In the genomic region with DNA sequence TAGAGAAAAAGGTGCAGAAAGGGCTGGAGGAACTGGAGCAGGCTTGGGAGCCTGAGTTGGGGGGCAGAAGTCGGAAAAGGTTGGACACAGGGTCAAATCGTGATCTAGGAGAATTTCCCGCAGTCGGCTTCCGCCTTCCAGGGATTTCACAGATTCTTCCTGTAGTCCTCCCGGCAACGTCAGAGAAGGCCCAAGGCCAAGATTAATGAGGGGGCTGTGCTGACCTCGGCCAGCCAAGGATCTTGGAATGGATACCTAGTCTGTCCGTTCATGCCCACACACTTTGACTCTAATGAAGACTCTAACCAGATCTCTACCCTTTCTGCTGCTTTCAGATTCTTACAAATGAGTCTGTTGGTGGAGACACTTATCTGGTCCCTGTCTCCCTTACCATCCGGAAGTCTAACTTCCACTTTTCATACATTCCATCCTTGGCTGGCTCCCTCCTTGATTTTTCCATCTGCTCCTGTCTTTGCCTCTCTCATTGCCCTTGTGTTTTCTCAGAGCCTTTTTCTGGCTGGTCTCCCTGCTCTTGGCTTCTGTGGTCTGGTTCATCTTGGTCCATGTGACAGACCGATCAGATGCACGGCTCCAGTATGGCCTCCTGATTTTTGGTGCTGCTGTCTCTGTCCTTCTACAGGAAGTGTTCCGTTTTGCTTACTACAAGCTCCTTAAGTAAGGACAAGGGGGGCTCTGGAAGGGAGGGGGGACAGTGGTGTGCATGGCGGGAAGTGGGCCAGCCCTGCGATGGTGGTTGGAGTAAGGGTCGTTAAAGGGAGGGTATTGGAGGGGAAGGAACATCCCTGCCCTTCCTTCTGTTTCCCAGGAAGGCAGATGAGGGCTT, we compare ENCODE assay signal across 8 mouse cellular contexts. TPM values are rescaled to one million over a fixed set of nuclear protein-coding genes. Genes with fewer than 3 reads are reported as not detected.
DNase-seq lines count a peak whose midpoint lies in the region; ATAC-seq and TF ChIP-seq lines count a peak whose summit lies in the region.

No protein-coding gene starts in this region.

- no peaks in the 10 kb centered on the region for H3K9me3 ChIP-seq in intestine, postnatal 0 days (ENCODE audit: control insufficient read depth)
- no peaks in the 10 kb centered on the region for H3K9me3 ChIP-seq in liver, embryonic 14.5 days (ENCODE audit: control insufficient read depth, low read length)
- H3K9me3 ChIP-seq in neural tube, embryonic 13.5 days, result no peaks in the 10 kb centered on the region

- peak; percentile 17; the same call in 1 of the 2 replicates for ATAC-seq in intestine, postnatal 0 days
- no peak for ATAC-seq in liver, embryonic 14.5 days (ENCODE audit: insufficient read depth)
- peak; percentile 1; the same call in 1 of the 2 replicates for ATAC-seq in neural tube, embryonic 13.5 days (ENCODE audit: low read depth)
- no peak for ATAC-seq in monocyte, adult 5-6 weeks (replicated peaks; ENCODE audit: insufficient number of reproducible peaks, low FRiP score, low TSS enrichment, poor library complexity, severe bottlenecking)

- H3K79me3 ChIP-seq in C2C12 (ENCODE audit: low read depth), result peaks cover 15% of the 10 kb centered on the region

- 0 out of 2 replicates have a peak, but pooled peaks cover 3% of the 10 kb centered on the region for H3K4me1 ChIP-seq in intestine, postnatal 0 days (replicated peaks; ENCODE audit: control insufficient read depth, insufficient read depth, low read length)
- peaks cover 15 to 29% of the 10 kb centered on the region in 2 experiments for H3K4me1 ChIP-seq in liver, embryonic 14.5 days (replicated peaks; ENCODE audit: control insufficient read depth in 2 of 2, insufficient read depth in 2 of 2, low read length in 1 of 2)
- peaks cover 33% of the 10 kb centered on the region for H3K4me1 ChIP-seq in neural tube, embryonic 13.5 days (replicated peaks)

- no peaks in the 10 kb centered on the region for H3K27me3 ChIP-seq in C2C12 (ENCODE audit: control insufficient read depth, insufficient read depth, insufficient read length)
- no peaks in the 10 kb centered on the region for H3K27me3 ChIP-seq in intestine, postnatal 0 days (replicated peaks; ENCODE audit: control insufficient read depth, insufficient read depth, low read length)
- no peaks in the 10 kb centered on the region; the same call in 1 of the 2 replicates for H3K27me3 ChIP-seq in liver, embryonic 14.5 days (ENCODE audit: control insufficient read depth, insufficient read depth, low read length)
- no peaks in the 10 kb centered on the region for H3K27me3 ChIP-seq in neural tube, embryonic 13.5 days

- peak overlapping the region; percentile 77 for H3K4me2 ChIP-seq in intestine, postnatal 0 days (replicated peaks; ENCODE audit: low read depth)
- peak overlapping the region; percentile 92 for H3K4me2 ChIP-seq in liver, embryonic 14.5 days (ENCODE audit: low read depth)
- H3K4me2 ChIP-seq in neural tube, embryonic 13.5 days, result peak overlapping the region; percentile 90

- no peak for TF ChIP-seq CTCF in C2C12 (IDR thresholded peaks at IDR 0.05; ENCODE audit: control insufficient read depth, insufficient read depth, insufficient read length)
- no peak for TF ChIP-seq CTCF in intestine, postnatal 0 days (IDR thresholded peaks at IDR 0.05; ENCODE audit: low read depth)
- no peak for TF ChIP-seq CTCF in liver, embryonic 14.5 days (IDR thresholded peaks at IDR 0.05; ENCODE audit: low read depth)

- peak overlapping the region; percentile 76 for H3K27ac ChIP-seq in intestine, postnatal 0 days (ENCODE audit: low read depth, low read length)
- H3K27ac ChIP-seq in liver, embryonic 14.5 days, result peak overlapping the region; percentile 55
- H3K27ac ChIP-seq in neural tube, embryonic 13.5 days (replicated peaks), result peak overlapping the region; percentile 80

- H3K79me2 ChIP-seq in C2C12 (ENCODE audit: control insufficient read depth, insufficient read depth), result peaks cover 22% of the 10 kb centered on the region

- no peaks in the 10 kb centered on the region for H3K36me3 ChIP-seq in C2C12 (ENCODE audit: control insufficient read depth, insufficient read depth)
- H3K36me3 ChIP-seq in intestine, postnatal 0 days (ENCODE audit: control insufficient read depth, insufficient read depth), result peaks cover 3% of the 10 kb centered on the region; the same call in 1 of the 2 replicates
- no peaks in the 10 kb centered on the region for H3K36me3 ChIP-seq in liver, embryonic 14.5 days (replicated peaks; ENCODE audit: control insufficient read depth, insufficient read depth, low read depth)
- peaks cover 7% of the 10 kb centered on the region; the same call in 1 of the 2 replicates for H3K36me3 ChIP-seq in neural tube, embryonic 13.5 days

- H3K9ac ChIP-seq in intestine, postnatal 0 days (ENCODE audit: low read depth, low read length), result peak overlapping the region; percentile 71
- peak overlapping the region; percentile 87 for H3K9ac ChIP-seq in liver, embryonic 14.5 days (replicated peaks)
- H3K9ac ChIP-seq in neural tube, embryonic 13.5 days, result peak overlapping the region; percentile 91

- DNase-seq in Muller cell, postnatal 12 days (ENCODE audit: inconsistent ontology term), result peak; percentile 78
- DNase-seq in cerebellum, postnatal 36 days, result peak; percentile 41 to 45
- DNase-seq in heart, adult 11 months, result peak; percentile 98
- no peak for DNase-seq in liver, embryonic 14.5 days (ENCODE audit: low read depth in 3 of 3, low spot score in 3 of 3)

- TF ChIP-seq EP300 in liver, embryonic 14.5 days (IDR thresholded peaks at IDR 0.05; ENCODE audit: low read depth), result no peak

- H3ac ChIP-seq in C2C12 (ENCODE audit: control insufficient read depth, insufficient read length, low read depth), result peak overlapping the region; percentile 85

- 3% methylated on average over 14 of the region's 16 CpGs for WGBS in intestine, postnatal 0 days
- WGBS in liver, embryonic 14.5 days (ENCODE audit: insufficient replicate concordance), result 3% methylated on average over 16 of the region's 16 CpGs
- WGBS in neural tube, embryonic 13.5 days, result 14% methylated on average over 16 of the region's 16 CpGs

- H3K4me3 ChIP-seq in C2C12 (ENCODE audit: insufficient read depth, poor library complexity, severe bottlenecking), result peak overlapping the region; percentile 86
- peak overlapping the region; percentile 67 for H3K4me3 ChIP-seq in intestine, postnatal 0 days (ENCODE audit: low read depth, low read length)
- H3K4me3 ChIP-seq in liver, embryonic 14.5 days (ENCODE audit: insufficient read depth in 1 of 2, low read depth in 2 of 2, low read length in 2 of 2), result peak overlapping the region; percentile 74 to 94
- H3K4me3 ChIP-seq in neural tube, embryonic 13.5 days, result peak overlapping the region; percentile 76

TF ChIP-seq in C2C12, 6 proteins besides CTCF, POLR2A, EP300 and RAD21:
- TF ChIP-seq FOSL1 (IDR thresholded peaks at IDR 0.05; ENCODE audit: insufficient read depth, low read length, poor library complexity, severe bottlenecking) (no peak), MYOG (IDR thresholded peaks at IDR 0.05; ENCODE audit: control insufficient read depth, extremely low read depth, insufficient read length) (no peak), USF1 (IDR thresholded peaks at IDR 0.05; ENCODE audit: low read depth) (no peak), MAX (IDR thresholded peaks at IDR 0.05) (no peak)

RNA-seq across cellular contexts. Expression of a gene that starts 0.8 kb away (rescaled TPM):
- polyA plus RNA-seq in C2C12 (2012; fragmentation: generic; extraction: Trizol), result 79.0 TPM
- 42.2 and 52.4 TPM in 2 replicates for polyA plus RNA-seq in intestine, postnatal 0 days (2015; fragmentation: Nextera tagmentation; extraction: Ambion mirVana)
- polyA plus RNA-seq in liver, embryonic 14.5 days (2012; rRNA removed), result 26.2 and 28.6 TPM in 2 replicates
- 14.0 and 16.1 TPM in 2 replicates for polyA plus RNA-seq in liver, embryonic 14.5 days (2014; fragmentation: Nextera tagmentation; extraction: Ambion mirVana)
- polyA plus RNA-seq in neural tube, embryonic 13.5 days (2015; fragmentation: Nextera tagmentation; extraction: Ambion mirVana), result 27.3 and 33.3 TPM in 2 replicates
- 27.5 to 35.0 TPM (median 32.8 TPM) in 3 replicates for total RNA-seq in monocyte, adult 5-6 weeks (2017)

RNA-seq across cellular contexts. Expression of a gene that starts 2.7 kb away (rescaled TPM):
- polyA plus RNA-seq in C2C12 (2012; fragmentation: generic; extraction: Trizol), result 8.7 TPM
- polyA plus RNA-seq in intestine, postnatal 0 days (2015; fragmentation: Nextera tagmentation; extraction: Ambion mirVana), result 10.9 and 11.9 TPM in 2 replicates
- 3.2 and 5.1 TPM in 2 replicates for polyA plus RNA-seq in liver, embryonic 14.5 days (2012; rRNA removed)
- polyA plus RNA-seq in liver, embryonic 14.5 days (2014; fragmentation: Nextera tagmentation; extraction: Ambion mirVana), result 3.8 and 5.1 TPM in 2 replicates
- polyA plus RNA-seq in neural tube, embryonic 13.5 days (2015; fragmentation: Nextera tagmentation; extraction: Ambion mirVana), result 21.9 and 24.1 TPM in 2 replicates
- 148 to 259 TPM (median 230 TPM) in 3 replicates for total RNA-seq in monocyte, adult 5-6 weeks (2017)

RNA-seq across cellular contexts. Expression of a gene that starts 10.0 kb away (rescaled TPM):
- polyA plus RNA-seq in C2C12 (2012; fragmentation: generic; extraction: Trizol), result not detected
- polyA plus RNA-seq in intestine, postnatal 0 days (2015; fragmentation: Nextera tagmentation; extraction: Ambion mirVana), result 0.90 TPM in 2 replicates
- 4.8 and 5.3 TPM in 2 replicates for polyA plus RNA-seq in liver, embryonic 14.5 days (2012; rRNA removed)
- 9.3 and 11.1 TPM in 2 replicates for polyA plus RNA-seq in liver, embryonic 14.5 days (2014; fragmentation: Nextera tagmentation; extraction: Ambion mirVana)
- 1.4 and 2.7 TPM in 2 replicates for polyA plus RNA-seq in neural tube, embryonic 13.5 days (2015; fragmentation: Nextera tagmentation; extraction: Ambion mirVana)
- total RNA-seq in monocyte, adult 5-6 weeks (2017), result not detected in 3 replicates

RNA-seq across cellular contexts. Expression of a gene that starts 12.5 kb away (rescaled TPM):
- 4.4 TPM for polyA plus RNA-seq in C2C12 (2012; fragmentation: generic; extraction: Trizol)
- 1.3 and 2.1 TPM in 2 replicates for polyA plus RNA-seq in intestine, postnatal 0 days (2015; fragmentation: Nextera tagmentation; extraction: Ambion mirVana)
- 0.57 and 0.73 TPM in 2 replicates for polyA plus RNA-seq in liver, embryonic 14.5 days (2012; rRNA removed)
- 0.32 and 0.53 TPM in 2 replicates for polyA plus RNA-seq in liver, embryonic 14.5 days (2014; fragmentation: Nextera tagmentation; extraction: Ambion mirVana)
- polyA plus RNA-seq in neural tube, embryonic 13.5 days (2015; fragmentation: Nextera tagmentation; extraction: Ambion mirVana), result 3.9 and 5.1 TPM in 2 replicates
- 6.4 to 16.6 TPM (median 10.2 TPM) in 3 replicates for total RNA-seq in monocyte, adult 5-6 weeks (2017)

RNA-seq across cellular contexts. Expression of a gene that starts 23.2 kb away (rescaled TPM):
- 441 TPM for polyA plus RNA-seq in C2C12 (2012; fragmentation: generic; extraction: Trizol)
- 353 and 369 TPM in 2 replicates for polyA plus RNA-seq in intestine, postnatal 0 days (2015; fragmentation: Nextera tagmentation; extraction: Ambion mirVana)
- polyA plus RNA-seq in liver, embryonic 14.5 days (2012; rRNA removed), result 72.5 and 119 TPM in 2 replicates
- 224 and 226 TPM in 2 replicates for polyA plus RNA-seq in liver, embryonic 14.5 days (2014; fragmentation: Nextera tagmentation; extraction: Ambion mirVana)
- polyA plus RNA-seq in neural tube, embryonic 13.5 days (2015; fragmentation: Nextera tagmentation; extraction: Ambion mirVana), result 327 and 348 TPM in 2 replicates
- total RNA-seq in monocyte, adult 5-6 weeks (2017), result 241 to 323 TPM (median 321 TPM) in 3 replicates

Comparison
In these comparisons a context has a peak if more than half of its experiments do, and no peak if none do; other contexts are left out.
1. DNase-seq: peak in Muller cell, postnatal 12 days (single experiment), cerebellum, postnatal 36 days (2 of 2) and heart, adult 11 months (single experiment); none in liver, embryonic 14.5 days (0 of 3).
2. ATAC-seq: peak in intestine, postnatal 0 days (single experiment) and neural tube, embryonic 13.5 days (single experiment); none in liver, embryonic 14.5 days (single experiment) and monocyte, adult 5-6 weeks (single experiment).
3. Peak in every context shown above with its lines, with median percentiles within 50 percentile points of each other: H3K4me3 ChIP-seq, H3K27ac ChIP-seq, H3K4me2 ChIP-seq and H3K9ac ChIP-seq.